Mouse (Mus musculus) macrophage (primary cell): ENCODE data around the gene Lrrc45. TPM values are rescaled to one million over a fixed set of nuclear protein-coding genes. Genes with fewer than 3 reads are reported as not detected.
A peak's percentile ranks its signal among the peaks of the same experiment; 100 is the strongest.

Experiments
- H3K27ac ChIP-seq: fragments of 350-480 bp; formaldehyde crosslinking; 2 replicates; pipeline ENCODE4 v1.9.0; 2021
- H3K36me3 ChIP-seq: fragments of 350-480 bp; formaldehyde crosslinking; 2 replicates; pipeline ENCODE4 v1.9.0; 2021; ENCODE audit errors: inconsistent target
- H3K4me3 ChIP-seq: fragments of 350-480 bp; formaldehyde crosslinking; 2 replicates; pipeline ENCODE4 v1.9.0; 2021; ENCODE audit errors: inconsistent target
- H3K79me2 ChIP-seq: fragments of 350-480 bp; formaldehyde crosslinking; 2 replicates; pipeline ENCODE4 v1.9.0; 2021; ENCODE audit errors: inconsistent target
- WGBS: methylation state at CpG from one replicate; pipeline ENCODE4 v1.1.7; 2026; ENCODE audit warnings: inconsistent platforms; ENCODE audit not compliant: missing documents; 5-methylcytosine and 5-hydroxymethylcytosine counted together
- polyA plus RNA-seq: library from polyadenylated mRNA; stranded (reverse); fragments of 250-400 nt; gene quantifications from 3 replicates; pipeline ENCODE4 v1.2.4, GENCODE M21; 2018; ENCODE audit warnings: inconsistent platforms

Gene Lrrc45
- polyA plus RNA-seq, 1 experiment from 2014 or later: 8.9 TPM

- Histone ChIP-seq H3K27ac (no peak overlapping the region), H3K4me3 (no peak overlapping the region), H3K79me2 (peaks cover 2% of the 10 kb centered on the region; the same call in 1 of the 2 replicates), H3K36me3 (peaks cover 37% of the 10 kb centered on the region; the same call in 1 of the 2 replicates)
- WGBS: 42% methylated on average over 3 of the region's 3 CpGs
Observed at GRCm38 (mm10) chr11:120689365-120689764, 24.4 kb upstream of the Lrrc45 start.

- 77% methylated on average over 4 of the region's 4 CpGs for WGBS
- Histone ChIP-seq H3K27ac (peak overlapping the region; percentile 16), H3K79me2 (no peaks in the 10 kb centered on the region; the same call in 1 of the 2 replicates), H3K4me3 (no peak overlapping the region), H3K36me3 (peaks cover 40% of the 10 kb centered on the region; the same call in 1 of the 2 replicates)
Observed at GRCm38 (mm10) chr11:120692471-120693011, 21.2 kb upstream of the Lrrc45 start.

- Histone ChIP-seq H3K27ac (no peak overlapping the region), H3K4me3 (no peak overlapping the region), H3K36me3 (peaks cover 38% of the 10 kb centered on the region; the same call in 1 of the 2 replicates), H3K79me2 (no peaks in the 10 kb centered on the region; the same call in 1 of the 2 replicates)
- 97% methylated on average over 3 of the region's 3 CpGs for WGBS
Observed at GRCm38 (mm10) chr11:120693461-120693860, 20.3 kb upstream of the Lrrc45 start.

- Histone ChIP-seq H3K79me2 (no peaks in the 10 kb centered on the region; the same call in 1 of the 2 replicates), H3K27ac (no peak overlapping the region), H3K4me3 (no peak overlapping the region), H3K36me3 (peaks cover 29% of the 10 kb centered on the region; the same call in 1 of the 2 replicates)
- WGBS: 97% methylated on average over 4 of the region's 4 CpGs
Observed at GRCm38 (mm10) chr11:120695184-120695583, 18.5 kb upstream of the Lrrc45 start.

GRCm38 (mm10) chr11:120695641-120696040 lies 18.1 kb upstream of the Lrrc45 start:
- no peaks in the 10 kb centered on the region; the same call in 1 of the 2 replicates for H3K79me2 ChIP-seq
- H3K27ac ChIP-seq: no peak overlapping the region
- WGBS: 90% methylated on average over 12 of the region's 12 CpGs
- no peak overlapping the region for H3K4me3 ChIP-seq
- peaks cover 31% of the 10 kb centered on the region; the same call in 1 of the 2 replicates for H3K36me3 ChIP-seq

GRCm38 (mm10) chr11:120696568-120696967 lies 17.2 kb upstream of the Lrrc45 start:
- no peak overlapping the region for H3K4me3 ChIP-seq
- no peaks in the 10 kb centered on the region; the same call in 1 of the 2 replicates for H3K79me2 ChIP-seq
- H3K27ac ChIP-seq: no peak overlapping the region
- peaks cover 41% of the 10 kb centered on the region; the same call in 1 of the 2 replicates for H3K36me3 ChIP-seq
- WGBS: 97% methylated on average over 6 of the region's 6 CpGs

- WGBS: 91% methylated on average over 10 of the region's 10 CpGs
- Histone ChIP-seq H3K36me3 (peaks cover 52% of the 10 kb centered on the region; the same call in 1 of the 2 replicates), H3K27ac (no peak overlapping the region)
Observed at GRCm38 (mm10) chr11:120697741-120698140, 16.0 kb upstream of the Lrrc45 start.

GRCm38 (mm10) chr11:120703696-120704454 lies 9.8 kb upstream of the Lrrc45 start:
- H3K27ac ChIP-seq: no peak overlapping the region
- peaks cover 34% of the 10 kb centered on the region; the same call in 1 of the 2 replicates for H3K36me3 ChIP-seq
- H3K4me3 ChIP-seq: no peak overlapping the region
- 96% methylated on average over 15 of the region's 15 CpGs for WGBS
- no peaks in the 10 kb centered on the region for H3K79me2 ChIP-seq

More at GRCm38 (mm10) chr11:120697741-120698140, 16.0 kb upstream of the Lrrc45 start:
- no peak overlapping the region for H3K4me3 ChIP-seq
- H3K79me2 ChIP-seq: no peaks in the 10 kb centered on the region; the same call in 1 of the 2 replicates

- WGBS: 87% methylated on average over 8 of the region's 8 CpGs
- H3K4me3 ChIP-seq: no peak overlapping the region
- no peaks in the 10 kb centered on the region for H3K79me2 ChIP-seq
- H3K27ac ChIP-seq: no peak overlapping the region
- H3K36me3 ChIP-seq: peaks cover 34% of the 10 kb centered on the region; the same call in 1 of the 2 replicates
Observed at GRCm38 (mm10) chr11:120704486-120705325, 9.0 kb upstream of the Lrrc45 start.

- Histone ChIP-seq H3K4me3 (no peak overlapping the region), H3K36me3 (peaks cover 35% of the 10 kb centered on the region), H3K27ac (no peak overlapping the region), H3K79me2 (no peaks in the 10 kb centered on the region)
- WGBS: 90% methylated on average over 5 of the region's 5 CpGs
Observed at GRCm38 (mm10) chr11:120706120-120706519, 7.6 kb upstream of the Lrrc45 start.

- Histone ChIP-seq H3K27ac (no peak overlapping the region), H3K79me2 (no peaks in the 10 kb centered on the region), H3K36me3 (peaks cover 24% of the 10 kb centered on the region), H3K4me3 (no peak overlapping the region)
- 90% methylated on average over 9 of the region's 12 CpGs for WGBS
Observed at GRCm38 (mm10) chr11:120707225-120707624, 6.5 kb upstream of the Lrrc45 start.

GRCm38 (mm10) chr11:120707969-120708368 lies 5.8 kb upstream of the Lrrc45 start:
- 88% methylated on average over 5 of the region's 5 CpGs for WGBS
- no peaks in the 10 kb centered on the region for H3K79me2 ChIP-seq
- H3K4me3 ChIP-seq: no peak overlapping the region
- no peak overlapping the region for H3K27ac ChIP-seq
- H3K36me3 ChIP-seq: peaks cover 17% of the 10 kb centered on the region

GRCm38 (mm10) chr11:120709551-120709950 lies 4.2 kb upstream of the Lrrc45 start:
- H3K36me3 ChIP-seq: peaks cover 8% of the 10 kb centered on the region
- H3K4me3 ChIP-seq: no peak overlapping the region
- no peak overlapping the region for H3K27ac ChIP-seq
- no peaks in the 10 kb centered on the region for H3K79me2 ChIP-seq
- 96% methylated on average over 2 of the region's 2 CpGs for WGBS

GRCm38 (mm10) chr11:120710672-120711071 lies 3.1 kb upstream of the Lrrc45 start:
- WGBS: 97% methylated on average over 5 of the region's 5 CpGs
- no peak overlapping the region for H3K27ac ChIP-seq
- no peaks in the 10 kb centered on the region for H3K79me2 ChIP-seq
- no peak overlapping the region for H3K4me3 ChIP-seq
- peaks cover 8% of the 10 kb centered on the region for H3K36me3 ChIP-seq
